Mouse (Mus musculus) embryonic facial prominence, embryonic 14.5 days (tissue): ENCODE data around the gene Sept9. TPM values are rescaled to one million over a fixed set of nuclear protein-coding genes. Genes with fewer than 3 reads are reported as not detected.

Experiments used
- ATAC-seq: fragments of 200-750 bp; cut with Nextera tagmentation; 2 replicates; pipeline ENCODE4 v1.8.0; 2017; ENCODE audit warnings: low read depth, moderate number of reproducible peaks, moderate TSS enrichment
- DNase-seq: peaks from one replicate; pipeline ENCODE4 v3.0.0-alpha.2; 2015; ENCODE audit warnings: low spot score
- H3K27ac ChIP-seq: fragments of 300-500 bp; sonication (generic); replicated peaks from 2 replicates; pipeline ENCODE4 v1.5.1; 2014; ENCODE audit warnings: low read depth, mild to moderate bottlenecking, low read length, moderate library complexity
- H3K27me3 ChIP-seq: fragments of 300-500 bp; sonication (generic); replicated peaks from 2 replicates; pipeline ENCODE4 v1.6.1; 2014; ENCODE audit warnings: low read length; ENCODE audit not compliant: control insufficient read depth, insufficient read depth
- H3K36me3 ChIP-seq: fragments of 300-500 bp; sonication (generic); 2 replicates; pipeline ENCODE4 v1.6.1; 2014; ENCODE audit warnings: low read length, mixed read lengths; ENCODE audit not compliant: control insufficient read depth, insufficient read depth
- H3K4me1 ChIP-seq: fragments of 300-500 bp; sonication (generic); 2 replicates; pipeline ENCODE4 v1.6.1; 2014; ENCODE audit warnings: antibody characterized with exemption, low read length; ENCODE audit not compliant: control insufficient read depth, insufficient read depth
- H3K4me2 ChIP-seq: fragments of 300-500 bp; sonication (generic); 2 replicates; pipeline ENCODE4 v1.6.1; 2014; ENCODE audit warnings: low read depth, mild to moderate bottlenecking, low read length, moderate library complexity, mixed read lengths
- H3K4me3 ChIP-seq: fragments of 300-500 bp; sonication (generic); 2 replicates; pipeline ENCODE4 v1.5.1; 2014; ENCODE audit warnings: low read depth, mild to moderate bottlenecking, low read length
- H3K9ac ChIP-seq: fragments of 300-500 bp; sonication (generic); 2 replicates; pipeline ENCODE4 v1.6.1; 2014; ENCODE audit warnings: low read depth, mild to moderate bottlenecking, low read length, moderate library complexity, mixed read lengths
- H3K9me3 ChIP-seq: fragments of 300-500 bp; sonication (generic); 2 replicates; pipeline ENCODE4 v1.6.1; 2016; ENCODE audit warnings: low read length; ENCODE audit not compliant: control insufficient read depth
- WGBS: fragments of 180-500 bp; shearing (Covaris S2); extraction: QIAGEN DNeasy Blood & Tissue Kit; methylation state at CpG from one replicate; pipeline ENCODE4 v1.1.7; 2014; 5-methylcytosine and 5-hydroxymethylcytosine counted together
- polyA plus RNA-seq: library from polyadenylated mRNA; unstranded; fragments of >200 nt; fragmentation: Nextera tagmentation; extraction: Ambion mirVana; gene quantifications from 2 replicates; pipeline ENCODE4 v1.2.1, GENCODE M21; 2014

Gene Sept9
- polyA plus RNA-seq, 1 experiment from 2014 or later: 115 TPM

DNA sequence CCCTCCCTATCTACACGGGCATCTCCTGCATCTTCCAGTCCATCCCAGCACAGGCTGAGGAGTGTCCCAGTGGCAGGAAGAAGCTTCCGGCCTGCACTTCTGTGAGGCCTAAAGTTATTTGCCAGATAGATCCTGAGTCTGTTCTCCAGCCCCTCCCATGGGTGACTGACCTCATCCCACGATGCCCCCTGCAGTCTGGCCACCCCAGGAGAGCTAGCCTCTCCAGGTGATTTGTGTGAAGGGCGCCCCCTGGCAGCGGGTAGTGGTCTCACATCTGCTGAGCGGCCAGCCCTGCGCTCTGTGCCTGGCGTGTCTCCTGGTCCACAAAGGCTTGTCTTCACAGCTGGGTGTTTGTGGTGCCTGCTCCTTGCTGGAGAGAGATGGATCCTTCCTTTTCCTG lies 113.5 kb downstream of the Sept9 start:
- Histone ChIP-seq H3K4me2 (no peak overlapping the region), H3K9ac (peak overlapping the region; percentile 51), H3K27me3 (no peaks in the 10 kb centered on the region), H3K27ac (peak overlapping the region; percentile 68), H3K9me3 (no peaks in the 10 kb centered on the region), H3K36me3 (no peaks in the 10 kb centered on the region), H3K4me1 (peaks cover 80% of the 10 kb centered on the region), H3K4me3 (no peak overlapping the region)
- DNase-seq (no peak), ATAC-seq (no peak)
- 44% methylated on average over 8 of the region's 8 CpGs for WGBS

GRCm38 (mm10) chr11:117313446-117313845 lies 114.0 kb downstream of the Sept9 start:
- DNase-seq: no peak
- Histone ChIP-seq H3K27ac (0 out of 2 replicates have a peak overlapping the region, but pooled peaks have one; percentile 68), H3K4me2 (no peak overlapping the region), H3K4me1 (peaks cover 80% of the 10 kb centered on the region), H3K27me3 (no peaks in the 10 kb centered on the region), H3K9ac (no peak overlapping the region), H3K9me3 (no peaks in the 10 kb centered on the region), H3K36me3 (no peaks in the 10 kb centered on the region), H3K4me3 (no peak overlapping the region)
- ATAC-seq: no peak
- WGBS: 85% methylated on average over 7 of the region's 7 CpGs

GRCm38 (mm10) chr11:117314026-117314425 lies 114.6 kb downstream of the Sept9 start:
- H3K27me3 ChIP-seq: no peaks in the 10 kb centered on the region
- ATAC-seq: no peak
- H3K4me1 ChIP-seq: peaks cover 80% of the 10 kb centered on the region
- H3K27ac ChIP-seq: no peak overlapping the region
- no peaks in the 10 kb centered on the region for H3K9me3 ChIP-seq
- no peak overlapping the region for H3K4me3 ChIP-seq
- 81% methylated on average over 7 of the region's 7 CpGs for WGBS
- no peak overlapping the region for H3K9ac ChIP-seq
- no peak for DNase-seq
- H3K36me3 ChIP-seq: no peaks in the 10 kb centered on the region
- no peak overlapping the region for H3K4me2 ChIP-seq

- DNase-seq: no peak
- no peaks in the 10 kb centered on the region for H3K27me3 ChIP-seq
- no peak overlapping the region for H3K27ac ChIP-seq
- ATAC-seq: no peak
- no peak overlapping the region for H3K4me2 ChIP-seq
- WGBS: 93% methylated on average over 8 of the region's 8 CpGs
- no peak overlapping the region for H3K9ac ChIP-seq
- no peaks in the 10 kb centered on the region for H3K36me3 ChIP-seq
- H3K4me3 ChIP-seq: no peak overlapping the region
- H3K4me1 ChIP-seq: peaks cover 80% of the 10 kb centered on the region
- H3K9me3 ChIP-seq: no peaks in the 10 kb centered on the region
Observed at GRCm38 (mm10) chr11:117314520-117314919, 115.1 kb downstream of the Sept9 start.

GRCm38 (mm10) chr11:117315309-117315708 lies 115.8 kb downstream of the Sept9 start:
- Histone ChIP-seq H3K9ac (no peak overlapping the region; the same call in 1 of the 2 replicates), H3K4me2 (no peak overlapping the region), H3K27ac (no peak overlapping the region), H3K36me3 (no peaks in the 10 kb centered on the region), H3K27me3 (no peaks in the 10 kb centered on the region), H3K9me3 (no peaks in the 10 kb centered on the region), H3K4me1 (peaks cover 80% of the 10 kb centered on the region), H3K4me3 (no peak overlapping the region)
- DNase-seq: no peak
- ATAC-seq: no peak
- WGBS: 71% methylated on average over 11 of the region's 11 CpGs

GRCm38 (mm10) chr11:117316441-117317331 lies 117.2 kb downstream of the Sept9 start:
- H3K9ac ChIP-seq: no peak overlapping the region; the same call in 1 of the 2 replicates
- peak; percentile 73 for DNase-seq
- 33% methylated on average over 16 of the region's 16 CpGs for WGBS

DNA sequence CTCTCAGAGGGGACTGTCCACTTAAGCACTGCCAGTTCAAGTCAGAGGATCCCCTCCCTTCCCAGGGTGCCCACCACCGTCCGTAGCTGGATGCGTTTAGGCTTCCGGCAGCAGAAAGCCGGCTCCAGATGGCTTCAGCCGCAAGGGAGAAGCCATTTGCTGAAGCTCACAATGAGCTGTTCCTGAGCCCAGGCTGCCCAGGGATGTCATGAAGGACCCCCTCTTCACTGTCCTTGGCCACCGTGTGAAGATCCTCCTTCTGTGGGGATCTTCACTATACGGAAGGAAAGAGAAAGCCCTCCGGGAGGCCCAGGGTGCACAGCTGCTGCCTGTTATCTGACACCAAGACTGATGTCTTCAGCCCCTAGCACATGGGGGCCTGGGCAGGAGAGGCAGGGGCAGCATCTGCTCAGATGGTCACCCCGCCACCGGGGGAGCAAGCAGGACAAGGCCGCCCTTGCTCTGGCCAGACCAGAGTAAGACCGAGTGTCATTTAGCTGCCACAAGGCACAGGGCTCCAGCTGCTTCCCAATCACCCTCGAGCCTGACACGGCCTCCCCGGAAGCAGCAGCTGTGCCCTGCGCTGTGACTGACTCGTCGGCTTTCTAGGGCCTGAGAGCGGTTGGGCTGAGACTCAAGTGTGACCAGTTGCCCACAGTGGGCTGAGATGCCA lies 118.1 kb downstream of the Sept9 start:
- WGBS: 11% methylated on average over 20 of the region's 20 CpGs
- peak overlapping the region; percentile 41 for H3K9ac ChIP-seq
- H3K4me2 ChIP-seq: peak overlapping the region; percentile 44
- peak overlapping the region; percentile 88 for H3K27ac ChIP-seq
- peak; percentile 80 for DNase-seq
- H3K27me3 ChIP-seq: no peaks in the 10 kb centered on the region
- H3K36me3 ChIP-seq: no peaks in the 10 kb centered on the region
- peak overlapping the region; percentile 1; the same call in 1 of the 2 replicates for H3K4me3 ChIP-seq
- H3K9me3 ChIP-seq: no peaks in the 10 kb centered on the region
- peaks cover 68% of the 10 kb centered on the region for H3K4me1 ChIP-seq
- ATAC-seq: peak; percentile 12; the same call in 1 of the 2 replicates

More at GRCm38 (mm10) chr11:117316441-117317331, 117.2 kb downstream of the Sept9 start:
- no peak for ATAC-seq
- Histone ChIP-seq H3K36me3 (no peaks in the 10 kb centered on the region), H3K27ac (peak overlapping the region; percentile 88), H3K9me3 (no peaks in the 10 kb centered on the region), H3K4me3 (peak overlapping the region; percentile 1; the same call in 1 of the 2 replicates), H3K27me3 (no peaks in the 10 kb centered on the region), H3K4me2 (peak overlapping the region; percentile 44), H3K4me1 (peaks cover 77% of the 10 kb centered on the region)

GRCm38 (mm10) chr11:117318202-117318601 lies 118.7 kb downstream of the Sept9 start:
- 13% methylated on average over 3 of the region's 3 CpGs for whole genome bisulfite sequencing
- no peaks in the 10 kb centered on the region for H3K27me3 ChIP-seq
- H3K9ac ChIP-seq: no peak overlapping the region
- no peaks in the 10 kb centered on the region for H3K36me3 ChIP-seq
- H3K27ac ChIP-seq: peak overlapping the region; percentile 88
- no peak for DNase-seq
- no peaks in the 10 kb centered on the region for H3K9me3 ChIP-seq
- H3K4me1 ChIP-seq: peaks cover 68% of the 10 kb centered on the region
- no peak overlapping the region for H3K4me3 ChIP-seq
- no peak for ATAC-seq
- H3K4me2 ChIP-seq: no peak overlapping the region
